Mouse (Mus musculus) MEL (cell line): ENCODE measurements around the gene Pir.

ENCODE experiments used
- CTCF ChIP-seq, 3 experiments: IDR thresholded peaks in 2 of 3; conservative IDR thresholded peaks in 1 of 3; 2 replicates each; pipeline ENCODE4 v1.5.1; 2011 to 2012; ENCODE audit warnings: low read length in 3 of 3, low read depth in 2 of 3, mild to moderate bottlenecking in 2 of 3, improper control_type of control experiment in 1 of 3, inconsistent platforms in 1 of 3, mixed read lengths in 1 of 3, moderate library complexity in 1 of 3; ENCODE audit not compliant: control insufficient read depth in 1 of 3, insufficient read depth in 1 of 3, poor library complexity in 1 of 3, severe bottlenecking in 1 of 3
- EP300 ChIP-seq, 2 experiments: IDR thresholded peaks; 2 replicates each; pipeline ENCODE4 v1.6.1; 2011; ENCODE audit warnings: improper control_type of control experiment in 2 of 2, low read length in 2 of 2, low read depth in 1 of 2, mild to moderate bottlenecking in 1 of 2
- SIN3A ChIP-seq: IDR thresholded peaks from 2 replicates; pipeline ENCODE4 v1.6.1; 2012; ENCODE audit warnings: low read length, improper control_type of control experiment, inconsistent platforms

- TF ChIP-seq CTCF (IDR thresholded peaks at IDR 0.05 in 2 of 3, conservative IDR thresholded peaks at IDR 0.05 in 1 of 3; ENCODE audit: control insufficient read depth in 1 of 3, insufficient read depth in 1 of 3, low read depth in 2 of 3, low read length in 3 of 3, poor library complexity in 1 of 3, severe bottlenecking in 1 of 3) = no peak
- TF ChIP-seq EP300 (IDR thresholded peaks at IDR 0.05; ENCODE audit: low read depth in 1 of 2, low read length in 2 of 2) = no peak
- TF ChIP-seq SIN3A = no peak
Measured at GRCm38 (mm10) chrX:164365153-164365865, 96.1 kb downstream of the Pir start.
